Mouse (Mus musculus) heart, adult 10 weeks (tissue): ENCODE measurements around the gene Olfr1506. TPM values are rescaled to one million over a fixed set of nuclear protein-coding genes. Genes with fewer than 3 reads are reported as not detected.

Experiments used
- polyA plus RNA-seq: library from polyadenylated mRNA; stranded (reverse); fragments of 350-450 nt; fragmentation: Illumina TruSeq; extraction: RNeasy Lipid Tissue Mini Kit (QIAGEN cat#74804); gene quantifications from one replicate; pipeline ENCODE4 v1.2.3, GENCODE M21; 2014; ENCODE audit warnings: low read depth, low replicate concordance

The Olfr1506 gene
- not detected for polyA plus RNA-seq

GRCm38 (mm10) chr2:90224393-90224792, at the start of gene Olfr1506:
Gene Olfr1506 (minus strand): TSS chr2:90224493.

GRCm38 (mm10) chr2:90270932-90271331, 46.6 kb upstream of the Olfr1506 start, which contains the start of gene Olfr1271:
Gene Olfr1271 (minus strand): TSS chr2:90271032.

GRCm38 (mm10) chr2:90257492-90257891, 33.2 kb upstream of the Olfr1506 start, which contains the start of gene Olfr142:
Gene Olfr142 (minus strand): TSS chr2:90257592.

Other genes with a start within 250 kb of the Olfr1506 start
- not detected for gene Olfr1261, start 233.3 kb downstream of the Olfr1506 start, polyA plus RNA-seq
- gene Olfr1262, start 224.3 kb downstream of the Olfr1506 start, polyA plus RNA-seq = not detected
- gene Olfr1263, start 212.4 kb downstream of the Olfr1506 start, polyA plus RNA-seq = not detected
- not detected for gene Olfr1264, start 198.9 kb downstream of the Olfr1506 start, polyA plus RNA-seq
- gene Olfr1265, start 189.2 kb downstream of the Olfr1506 start, polyA plus RNA-seq = not detected
- not detected for gene Olfr140, start 160.9 kb downstream of the Olfr1506 start, polyA plus RNA-seq
- not detected for gene Olfr1269, start 103.1 kb downstream of the Olfr1506 start, polyA plus RNA-seq
- gene Olfr32, start 82.2 kb downstream of the Olfr1506 start, polyA plus RNA-seq = not detected
- gene Olfr1270, start 71.4 kb downstream of the Olfr1506 start, polyA plus RNA-seq = not detected
- not detected for gene Olfr142, start 33.1 kb upstream of the Olfr1506 start, polyA plus RNA-seq
- not detected for gene Olfr1271, start 46.5 kb upstream of the Olfr1506 start, polyA plus RNA-seq
- gene Olfr1272, start 68.3 kb upstream of the Olfr1506 start, polyA plus RNA-seq = not detected
- not detected for gene Gm13769, start 97.7 kb upstream of the Olfr1506 start, polyA plus RNA-seq
- gene Olfr1274-ps, start 174.2 kb upstream of the Olfr1506 start, polyA plus RNA-seq = not detected